Mouse (Mus musculus): ENCODE data around the gene Tigd4. TPM values are rescaled to one million over a fixed set of nuclear protein-coding genes. Genes with fewer than 3 reads are reported as not detected.

Gene Tigd4
- polyA plus RNA-seq, 2 experiments = not detected

DNA sequence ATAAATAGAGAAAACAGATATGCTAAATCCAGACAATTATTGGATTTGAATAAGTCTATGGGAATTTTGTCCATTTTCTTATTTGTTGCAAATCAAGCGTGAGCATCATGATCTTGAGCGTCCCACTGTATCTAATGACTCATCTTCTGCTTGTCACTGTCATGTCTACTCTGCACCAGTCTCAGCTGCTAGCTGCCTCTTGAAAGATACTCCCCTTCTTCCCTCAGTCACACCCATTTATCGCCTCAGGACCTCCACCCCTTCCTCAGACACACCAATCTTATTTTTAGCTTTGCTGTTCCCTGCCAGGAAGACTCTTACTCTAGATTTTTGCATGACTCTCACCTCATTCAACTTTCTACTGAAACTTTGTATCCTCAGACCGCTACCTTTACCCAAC, 30.0 kb upstream of the Tigd4 start:
- DNase-seq (ENCODE audit: low read depth in 3 of 3, low spot score in 3 of 3) (no peak), ATAC-seq (ENCODE audit: insufficient read depth) (no peak)
- Histone ChIP-seq H3K4me3 (ENCODE audit: insufficient read depth in 1 of 2, low read depth in 2 of 2, low read length in 2 of 2) (no peak overlapping the region), H3K4me2 (ENCODE audit: low read depth) (no peak overlapping the region), H3K27me3 (ENCODE audit: control insufficient read depth, insufficient read depth, low read length) (no peaks in the 10 kb centered on the region), H3K27ac (no peak overlapping the region), H3K9ac (replicated peaks) (no peak overlapping the region), H3K9me3 (ENCODE audit: control insufficient read depth, low read length) (no peaks in the 10 kb centered on the region), H3K4me1 (replicated peaks; ENCODE audit: control insufficient read depth in 2 of 2, insufficient read depth in 2 of 2, low read length in 1 of 2) (peaks cover 3 to 4% of the 10 kb centered on the region in 2 experiments; a peak in 2 of 4 replicates), H3K36me3 (replicated peaks; ENCODE audit: control insufficient read depth, insufficient read depth, low read depth) (no peaks in the 10 kb centered on the region)
- 41% methylated on average over 4 of the region's 4 CpGs for WGBS (ENCODE audit: insufficient replicate concordance)
- TF ChIP-seq EP300 (IDR thresholded peaks at IDR 0.05; ENCODE audit: low read depth) = no peak
- TF ChIP-seq CTCF (IDR thresholded peaks at IDR 0.05; ENCODE audit: low read depth) = no peak

DNA sequence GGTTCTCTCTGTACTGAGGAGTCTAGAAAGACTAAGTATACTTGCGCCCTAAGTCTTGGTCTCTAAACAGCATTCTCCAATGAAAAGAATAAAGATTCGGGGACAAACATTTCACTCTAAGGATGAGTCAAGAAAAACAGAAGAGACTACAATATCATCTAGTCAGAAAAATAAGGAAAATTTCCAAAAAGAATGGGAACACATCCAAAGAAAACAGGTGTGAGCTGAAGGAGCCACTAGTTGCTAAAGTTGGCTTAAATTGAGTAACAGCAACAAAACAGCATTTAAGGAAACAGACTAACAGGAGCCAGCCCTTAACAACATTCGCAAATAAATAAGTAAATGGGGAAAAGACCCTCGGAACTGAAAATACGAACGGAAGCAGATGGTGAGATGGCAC, 24.8 kb upstream of the Tigd4 start:
- ATAC-seq (ENCODE audit: insufficient read depth) = no peak
- WGBS (ENCODE audit: insufficient replicate concordance) = 82% methylated on average over 6 of the region's 6 CpGs

DNA sequence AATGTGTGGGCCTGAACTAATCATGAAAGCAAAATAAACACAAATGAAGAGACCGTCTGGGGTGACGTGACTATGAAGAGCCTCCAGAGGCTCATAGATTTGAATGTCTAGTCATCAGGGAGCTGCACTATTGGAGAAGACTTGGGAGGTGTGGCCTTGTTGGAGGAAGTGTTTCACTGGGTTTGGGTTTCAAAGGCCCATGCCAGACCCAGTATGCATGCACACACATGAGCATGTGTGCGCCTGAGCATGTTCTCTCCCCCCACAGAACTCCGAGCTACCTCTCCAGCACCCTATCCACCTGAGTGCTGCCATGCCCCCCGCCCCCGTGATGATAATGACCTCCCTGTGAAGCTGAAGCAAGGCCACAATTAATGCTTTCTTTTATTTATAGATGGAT, 23.8 kb upstream of the Tigd4 start:
- H3K4me1 ChIP-seq (replicated peaks; ENCODE audit: control insufficient read depth in 2 of 2, insufficient read depth in 2 of 2, low read length in 1 of 2) = peaks cover 0 to 3% of the 10 kb centered on the region in 2 experiments; a peak in 2 of 4 replicates
- no peaks in the 10 kb centered on the region for H3K9me3 ChIP-seq (ENCODE audit: control insufficient read depth, low read length)
- 65% methylated on average over 6 of the region's 6 CpGs for WGBS (ENCODE audit: insufficient replicate concordance)
- no peaks in the 10 kb centered on the region for H3K36me3 ChIP-seq (replicated peaks; ENCODE audit: control insufficient read depth, insufficient read depth, low read depth)
- no peak overlapping the region for H3K4me3 ChIP-seq (ENCODE audit: insufficient read depth in 1 of 2, low read depth in 2 of 2, low read length in 2 of 2)
- no peak for ATAC-seq (ENCODE audit: insufficient read depth)
- no peak overlapping the region for H3K27ac ChIP-seq
- H3K9ac ChIP-seq (replicated peaks) = no peak overlapping the region
- H3K4me2 ChIP-seq (ENCODE audit: low read depth) = no peak overlapping the region
- DNase-seq (ENCODE audit: low read depth in 3 of 3, low spot score in 3 of 3) = no peak
- H3K27me3 ChIP-seq (ENCODE audit: control insufficient read depth, insufficient read depth, low read length) = no peaks in the 10 kb centered on the region
- TF ChIP-seq EP300 (IDR thresholded peaks at IDR 0.05; ENCODE audit: low read depth) (no peak), CTCF (IDR thresholded peaks at IDR 0.05; ENCODE audit: low read depth) (no peak)

More for the DNA sequence above, 24.8 kb upstream of the Tigd4 start:
- Histone ChIP-seq H3K36me3 (replicated peaks; ENCODE audit: control insufficient read depth, insufficient read depth, low read depth) (no peaks in the 10 kb centered on the region), H3K4me2 (ENCODE audit: low read depth) (no peak overlapping the region), H3K27ac (no peak overlapping the region), H3K4me1 (replicated peaks; ENCODE audit: control insufficient read depth in 2 of 2, insufficient read depth in 2 of 2, low read length in 1 of 2) (peaks cover 1 to 5% of the 10 kb centered on the region in 2 experiments; a peak in 3 of 4 replicates), H3K27me3 (ENCODE audit: control insufficient read depth, insufficient read depth, low read length) (no peaks in the 10 kb centered on the region), H3K4me3 (ENCODE audit: insufficient read depth in 1 of 2, low read depth in 2 of 2, low read length in 2 of 2) (no peak overlapping the region), H3K9ac (replicated peaks) (no peak overlapping the region), H3K9me3 (ENCODE audit: control insufficient read depth, low read length) (no peaks in the 10 kb centered on the region)
- no peak for TF ChIP-seq CTCF (IDR thresholded peaks at IDR 0.05; ENCODE audit: low read depth)
- no peak for TF ChIP-seq EP300 (IDR thresholded peaks at IDR 0.05; ENCODE audit: low read depth)
- DNase-seq (ENCODE audit: low read depth in 3 of 3, low spot score in 3 of 3) = no peak

DNA sequence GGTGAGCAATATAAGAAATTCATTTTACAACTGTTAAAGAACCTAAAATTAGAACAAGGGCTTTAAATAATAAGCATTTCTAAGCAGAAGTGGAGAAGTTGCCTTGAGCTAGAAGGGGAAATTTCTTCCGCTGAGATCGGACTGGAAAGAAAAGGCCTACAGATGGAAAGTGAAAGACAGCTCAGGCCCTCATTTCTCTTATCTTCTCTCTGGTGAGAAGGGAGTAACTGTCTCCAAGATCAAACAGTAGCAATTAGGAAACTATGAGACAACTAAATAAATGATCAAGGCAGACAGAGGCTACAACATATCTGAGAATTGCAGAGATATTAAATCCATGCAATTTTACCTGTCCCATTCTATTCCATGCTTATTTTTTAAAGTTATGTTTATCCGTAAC, 22.9 kb upstream of the Tigd4 start:
- Histone ChIP-seq H3K4me3 (ENCODE audit: insufficient read depth in 1 of 2, low read depth in 2 of 2, low read length in 2 of 2) (no peak overlapping the region), H3K27me3 (ENCODE audit: control insufficient read depth, insufficient read depth, low read length) (no peaks in the 10 kb centered on the region), H3K9ac (replicated peaks) (no peak overlapping the region), H3K4me2 (ENCODE audit: low read depth) (0 out of 2 replicates have a peak overlapping the region, but pooled peaks have one; percentile 6), H3K9me3 (ENCODE audit: control insufficient read depth, low read length) (no peaks in the 10 kb centered on the region), H3K27ac (no peak overlapping the region), H3K36me3 (replicated peaks; ENCODE audit: control insufficient read depth, insufficient read depth, low read depth) (no peaks in the 10 kb centered on the region), H3K4me1 (replicated peaks; ENCODE audit: control insufficient read depth in 2 of 2, insufficient read depth in 2 of 2, low read length in 1 of 2) (peaks cover 0 to 3% of the 10 kb centered on the region in 2 experiments; a peak in 2 of 4 replicates)
- ATAC-seq (ENCODE audit: insufficient read depth) = no peak
- no peak for DNase-seq (ENCODE audit: low read depth in 3 of 3, low spot score in 3 of 3)
- TF ChIP-seq CTCF (IDR thresholded peaks at IDR 0.05; ENCODE audit: low read depth) = no peak
- no peak for TF ChIP-seq EP300 (IDR thresholded peaks at IDR 0.05; ENCODE audit: low read depth)
- 53% methylated on average over 3 of the region's 3 CpGs for WGBS (ENCODE audit: insufficient replicate concordance)

DNA sequence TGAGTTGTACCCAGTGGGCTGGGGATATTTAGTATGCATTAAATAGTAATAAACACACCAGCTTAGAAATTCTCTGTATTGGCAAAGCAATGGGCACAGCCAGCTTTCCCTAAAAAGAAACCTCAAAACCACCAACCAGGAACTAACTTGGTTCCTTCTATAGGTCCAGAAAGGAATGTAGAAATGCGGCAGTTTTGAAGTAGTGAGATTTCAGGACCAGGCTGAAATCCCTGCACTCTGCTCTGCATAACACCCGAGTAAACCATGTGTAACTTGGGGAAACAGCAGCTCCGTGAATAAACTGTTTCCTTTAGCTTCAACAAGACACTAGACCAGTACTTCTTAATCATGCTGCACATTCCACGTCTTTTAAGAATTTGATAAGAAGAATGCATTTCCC, 12.7 kb upstream of the Tigd4 start:
- H3K9me3 ChIP-seq (ENCODE audit: control insufficient read depth, low read length) = no peaks in the 10 kb centered on the region
- ATAC-seq (ENCODE audit: insufficient read depth) (no peak), DNase-seq (ENCODE audit: low read depth in 3 of 3, low spot score in 3 of 3) (no peak)
- H3K4me1 ChIP-seq (replicated peaks; ENCODE audit: control insufficient read depth in 2 of 2, insufficient read depth in 2 of 2, low read length in 1 of 2) = peaks cover 11 to 14% of the 10 kb centered on the region in 2 experiments
- no peaks in the 10 kb centered on the region for H3K27me3 ChIP-seq (ENCODE audit: control insufficient read depth, insufficient read depth, low read length)
- H3K4me3 ChIP-seq (ENCODE audit: insufficient read depth in 1 of 2, low read depth in 2 of 2, low read length in 2 of 2) = peak overlapping the region in 1 of 2 experiments; percentile 81; a peak in 1 of 4 replicates
- H3K9ac ChIP-seq (replicated peaks) = no peak overlapping the region
- H3K4me2 ChIP-seq (ENCODE audit: low read depth) = peak overlapping the region; percentile 78
- H3K27ac ChIP-seq = no peak overlapping the region
- TF ChIP-seq EP300 (IDR thresholded peaks at IDR 0.05; ENCODE audit: low read depth) (no peak), CTCF (IDR thresholded peaks at IDR 0.05; ENCODE audit: low read depth) (no peak)
- 15% methylated on average over 4 of the region's 4 CpGs for WGBS (ENCODE audit: insufficient replicate concordance)
- no peaks in the 10 kb centered on the region for H3K36me3 ChIP-seq (replicated peaks; ENCODE audit: control insufficient read depth, insufficient read depth, low read depth)
